Mouse (Mus musculus) cortical plate, adult 2 months (tissue): ENCODE data around the gene Ube2h. TPM values are rescaled to one million over a fixed set of nuclear protein-coding genes. Genes with fewer than 3 reads are reported as not detected.
A peak's percentile ranks its signal among the peaks of the same experiment; 100 is the strongest.

Experiments
- H3K27ac ChIP-seq: fragments of 200-500 bp; 2 replicates; pipeline ENCODE4 v1.5.1; 2012; ENCODE audit warnings: low read length, control low read depth, inconsistent platforms; ENCODE audit not compliant: insufficient read depth
- H3K4me1 ChIP-seq: fragments of 200-500 bp; 2 replicates; pipeline ENCODE4 v1.6.1; 2011; ENCODE audit warnings: low read length; ENCODE audit not compliant: control insufficient read depth, insufficient read depth
- H3K4me3 ChIP-seq: fragments of 200-500 bp; 2 replicates; pipeline ENCODE4 v1.5.1; 2011; ENCODE audit warnings: mild to moderate bottlenecking, low read length, control low read depth; ENCODE audit not compliant: insufficient read depth
- CTCF ChIP-seq: fragments of 200-500 bp; IDR thresholded peaks from 2 replicates; pipeline ENCODE4 v1.5.1; 2011; ENCODE audit warnings: mild to moderate bottlenecking, control low read depth, low read length; ENCODE audit not compliant: insufficient read depth; ENCODE audit errors: extremely low read depth
- POLR2A ChIP-seq: fragments of 200-500 bp; IDR thresholded peaks from 2 replicates; pipeline ENCODE4 v1.6.1; 2011; ENCODE audit warnings: mild to moderate bottlenecking, low read length, control low read depth; ENCODE audit not compliant: insufficient read depth; ENCODE audit errors: extremely low read depth
- polyA plus RNA-seq: library from polyadenylated mRNA; depleted of rRNA; stranded (reverse); fragments of >200 nt; gene quantifications from 2 replicates; pipeline ENCODE4 v1.2.3, GENCODE M21; 2012; rRNA removed

Ube2h gene
- polyA plus RNA-seq, 1 experiment = 72.4 TPM

- no peak overlapping the region for H3K4me3 ChIP-seq
- no peaks in the 10 kb centered on the region for H3K4me1 ChIP-seq
- H3K27ac ChIP-seq = no peak overlapping the region
- TF ChIP-seq POLR2A (no peak), CTCF (0 out of 2 replicates have a peak, but pooled peaks have one; percentile 4)
Observed at GRCm38 (mm10) chr6:30172820-30173550, 131.4 kb downstream of the Ube2h start.

- Histone ChIP-seq H3K4me1 (no peaks in the 10 kb centered on the region), H3K27ac (no peak overlapping the region), H3K4me3 (no peak overlapping the region)
- TF ChIP-seq CTCF = no peak
- no peak for TF ChIP-seq POLR2A
Observed at GRCm38 (mm10) chr6:30172441-30172819, 131.9 kb downstream of the Ube2h start.

GRCm38 (mm10) chr6:30171967-30172366 is 132.4 kb downstream of the Ube2h start:
- Histone ChIP-seq H3K27ac (no peak overlapping the region), H3K4me3 (no peak overlapping the region), H3K4me1 (no peaks in the 10 kb centered on the region)
- TF ChIP-seq POLR2A (no peak), CTCF (no peak)

GRCm38 (mm10) chr6:30171226-30171625 is 133.1 kb downstream of the Ube2h start:
- H3K27ac ChIP-seq = no peak overlapping the region
- no peaks in the 10 kb centered on the region for H3K4me1 ChIP-seq
- TF ChIP-seq CTCF (no peak), POLR2A (no peak)
- no peak overlapping the region for H3K4me3 ChIP-seq

GRCm38 (mm10) chr6:30169148-30169547 is 135.2 kb downstream of the Ube2h start:
- H3K27ac ChIP-seq = no peak overlapping the region
- no peaks in the 10 kb centered on the region for H3K4me1 ChIP-seq
- no peak for TF ChIP-seq CTCF
- TF ChIP-seq POLR2A = no peak
- no peak overlapping the region for H3K4me3 ChIP-seq

- TF ChIP-seq CTCF = no peak
- no peak overlapping the region for H3K4me3 ChIP-seq
- no peaks in the 10 kb centered on the region for H3K4me1 ChIP-seq
- H3K27ac ChIP-seq = no peak overlapping the region
Observed at GRCm38 (mm10) chr6:30168275-30168674, 136.1 kb downstream of the Ube2h start.

GRCm38 (mm10) chr6:30167192-30167591 is 137.1 kb downstream of the Ube2h start:
- H3K4me1 ChIP-seq = no peaks in the 10 kb centered on the region
- no peak overlapping the region for H3K27ac ChIP-seq
- H3K4me3 ChIP-seq = no peak overlapping the region
- no peak for TF ChIP-seq CTCF
- no peak for TF ChIP-seq POLR2A

GRCm38 (mm10) chr6:30166349-30166748 is 138.0 kb downstream of the Ube2h start:
- TF ChIP-seq POLR2A (no peak), CTCF (no peak)
- H3K4me1 ChIP-seq = no peaks in the 10 kb centered on the region
- no peak overlapping the region for H3K4me3 ChIP-seq
- H3K27ac ChIP-seq = no peak overlapping the region

GRCm38 (mm10) chr6:30162091-30162490 is 142.2 kb downstream of the Ube2h start:
- no peak overlapping the region for H3K27ac ChIP-seq
- H3K4me1 ChIP-seq = no peaks in the 10 kb centered on the region
- TF ChIP-seq POLR2A = no peak
- TF ChIP-seq CTCF = no peak
- no peak overlapping the region for H3K4me3 ChIP-seq

- H3K4me3 ChIP-seq = no peak overlapping the region
- H3K4me1 ChIP-seq = no peaks in the 10 kb centered on the region
- TF ChIP-seq CTCF (no peak), POLR2A (no peak)
- H3K27ac ChIP-seq = no peak overlapping the region
Observed at GRCm38 (mm10) chr6:30161618-30162017, 142.7 kb downstream of the Ube2h start.

Other genes with a start within 250 kb of the Ube2h start
- 24.3 and 24.9 TPM in 2 replicates for gene Zc3hc1, start 86.5 kb upstream of the Ube2h start, polyA plus RNA-seq
- 58.0 and 67.4 TPM in 2 replicates for gene Klhdc10, start 97.3 kb upstream of the Ube2h start, polyA plus RNA-seq
- gene Tmem209, start 205.2 kb upstream of the Ube2h start, polyA plus RNA-seq = 28.0 and 33.2 TPM in 2 replicates
- gene Ssmem1, start 205.3 kb upstream of the Ube2h start, polyA plus RNA-seq = 0.10 TPM in 1 of 2 replicates, not detected in the other
- gene Cpa2, start 237.0 kb upstream of the Ube2h start, polyA plus RNA-seq = 3.1 and 3.4 TPM in 2 replicates